Comparison of ENCODE assay signal across 25 mouse cellular contexts in genomic region chr7:18965312-18965711, GRCm38 (mm10). TPM values are rescaled to one million over a fixed set of nuclear protein-coding genes. Genes with fewer than 3 reads are reported as not detected.
"Had no signal": no experiment of that assay in that cellular context is flagged by ENCODE, and none has a peak within 500 bp of the region (broad histone marks: within the 10 kb centered on the region; RNA-seq: fewer than 3 reads in every experiment).

No protein-coding gene starts in this region.

- H3K27ac ChIP-seq: midbrain, embryonic 10.5 days; midbrain, embryonic 15.5 days; neural tube, embryonic 13.5 days; neural tube, embryonic 15.5 days had no signal

- H3K4me3 ChIP-seq: midbrain, embryonic 10.5 days; midbrain, embryonic 15.5 days; myocyte; neural tube, embryonic 13.5 days; neural tube, embryonic 15.5 days had no signal

- H3K4me2 ChIP-seq: lung, embryonic 14.5 days; midbrain, embryonic 15.5 days; neural tube, embryonic 13.5 days; neural tube, embryonic 15.5 days had no signal

- H3K36me3 ChIP-seq: midbrain, embryonic 10.5 days; midbrain, embryonic 15.5 days; neural tube, embryonic 13.5 days; neural tube, embryonic 15.5 days had no signal

- DNase-seq: lung, adult 18-20 months; lung, embryonic 14.5 days; lung, postnatal 10 days; lung, postnatal 4 days; retina, postnatal 1 day; right cerebral cortex, adult 18-20 months; right cerebral cortex, postnatal 25 days; right cerebral cortex, postnatal 4 days; spleen, adult 18-20 months; thymus, adult 18-20 months; thymus, postnatal 14 days; thymus, postnatal 36 days had no signal

- H3K27me3 ChIP-seq: midbrain, embryonic 15.5 days; neural tube, embryonic 15.5 days had no signal

- H3K9ac ChIP-seq: lung, embryonic 14.5 days; midbrain, embryonic 15.5 days; neural tube, embryonic 13.5 days; neural tube, embryonic 15.5 days had no signal

- H3K9me3 ChIP-seq: midbrain, embryonic 10.5 days; midbrain, embryonic 15.5 days; neural tube, embryonic 13.5 days; neural tube, embryonic 15.5 days had no signal

- ATAC-seq: midbrain, embryonic 15.5 days had no signal

RNA-seq across cellular contexts. Expression of gene Nanos2, which starts 21.9 kb away (rescaled TPM):
- total RNA-seq: megakaryocyte, adult 5-6 weeks; megakaryocyte-erythroid progenitor cell, adult 5-6 weeks had no signal
- polyA plus RNA-seq: liver, embryonic 16.5 days; lung, embryonic 14.5 days; lung, embryonic 16.5 days; myocyte; small intestine, adult 2 months; stomach, embryonic 14.5 days; stomach, embryonic 16.5 days; thymus, postnatal 0 days had no signal

RNA-seq across cellular contexts. Expression of gene Nova2, which starts 39.6 kb away (rescaled TPM):
- total RNA-seq: megakaryocyte, adult 5-6 weeks; megakaryocyte-erythroid progenitor cell, adult 5-6 weeks had no signal
